Mouse (Mus musculus) megakaryocyte, embryonic 14.5 days (primary cell): ENCODE results near the gene Pde2a. TPM values are rescaled to one million over a fixed set of nuclear protein-coding genes. Genes with fewer than 3 reads are reported as not detected.

Source experiments
- H3K27me3 ChIP-seq: replicated peaks from 2 replicates; pipeline ENCODE3; 2012; ENCODE audit warnings: inconsistent platforms
- H3K36me3 ChIP-seq: replicated peaks from 2 replicates; pipeline ENCODE3; 2012; ENCODE audit warnings: low read length, inconsistent platforms, mixed read lengths
- H3K4me1 ChIP-seq: 2 replicates; pipeline ENCODE4 v1.6.1; 2012; ENCODE audit warnings: inconsistent platforms
- H3K4me3 ChIP-seq: replicated peaks from 2 replicates; pipeline ENCODE3; 2012; ENCODE audit warnings: moderate library complexity, mild to moderate bottlenecking, inconsistent platforms
- H3K9me3 ChIP-seq: 2 replicates; pipeline ENCODE4 v1.6.1; 2012; ENCODE audit warnings: inconsistent platforms
- FLI1 ChIP-seq: IDR thresholded peaks from 2 replicates; pipeline ENCODE4 v1.6.1; 2012; ENCODE audit warnings: low read length, inconsistent platforms, mixed read lengths
- GATA1 ChIP-seq: IDR thresholded peaks from 3 replicates; pipeline ENCODE4 v1.6.1; 2012; ENCODE audit warnings: mixed read lengths, low read length, inconsistent platforms, borderline replicate concordance
- polyA plus RNA-seq: library from polyadenylated mRNA; stranded (reverse); fragments of >175 nt; gene quantifications from 2 replicates; pipeline ENCODE4 v1.2.3, GENCODE M21; 2012; ENCODE audit warnings: low replicate concordance; ENCODE audit not compliant: insufficient read depth

The Pde2a gene
- polyA plus RNA-seq, 1 experiment: 0.63 TPM

DNA sequence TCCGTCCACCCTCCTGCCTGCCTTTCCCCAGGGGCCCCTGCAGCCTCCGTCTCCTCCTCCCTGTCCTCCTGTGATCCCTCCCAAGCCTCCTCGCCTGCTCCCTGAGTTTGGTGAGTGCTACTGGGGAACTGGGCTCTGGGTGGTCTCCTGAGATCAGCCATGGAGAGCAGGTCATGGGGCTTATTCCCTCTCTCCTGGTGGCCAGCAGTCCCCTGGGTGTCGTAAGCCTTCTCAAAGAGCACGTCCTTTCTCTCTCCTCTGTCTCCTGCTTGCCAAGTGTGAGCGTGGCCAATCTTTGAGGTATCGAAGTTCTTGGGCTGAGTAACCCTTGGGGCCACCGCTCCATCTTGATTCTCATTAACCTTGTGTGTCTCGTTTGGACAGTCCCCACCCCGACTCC, 36.6 kb upstream of the Pde2a start:
- peak overlapping the region; percentile 89 for H3K4me3 ChIP-seq
- no peaks in the 10 kb centered on the region for H3K27me3 ChIP-seq
- H3K36me3 ChIP-seq: peaks cover 98% of the 10 kb centered on the region
- H3K9me3 ChIP-seq: no peaks in the 10 kb centered on the region
- H3K4me1 ChIP-seq: peaks cover 99% of the 10 kb centered on the region
- TF ChIP-seq GATA1 (no peak), FLI1 (no peak)

DNA sequence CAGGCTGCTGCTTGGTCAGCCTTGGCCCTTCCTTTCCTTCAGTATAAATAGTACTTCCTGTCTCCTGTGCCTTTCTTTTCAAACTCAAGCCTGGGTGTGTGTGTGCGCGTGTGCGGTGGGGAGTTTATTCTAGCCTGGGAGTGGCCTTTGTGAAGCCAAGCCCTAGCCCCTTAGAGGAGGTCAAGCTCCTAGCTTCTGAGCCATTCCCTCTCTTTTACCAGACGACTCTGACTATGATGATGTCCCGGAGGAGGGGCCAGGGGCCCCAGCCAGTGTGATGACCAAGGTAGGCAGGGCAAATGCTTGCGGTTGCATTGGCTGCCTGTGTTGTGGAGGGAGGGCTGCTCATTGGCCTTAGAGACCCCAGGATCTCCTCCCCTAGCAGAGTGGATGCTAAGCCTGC, 36.2 kb upstream of the Pde2a start:
- TF ChIP-seq GATA1 (no peak), FLI1 (no peak)
- Histone ChIP-seq H3K9me3 (no peaks in the 10 kb centered on the region), H3K4me3 (peak overlapping the region; percentile 89), H3K36me3 (peaks cover 98% of the 10 kb centered on the region), H3K27me3 (no peaks in the 10 kb centered on the region), H3K4me1 (peaks cover 99% of the 10 kb centered on the region)

DNA sequence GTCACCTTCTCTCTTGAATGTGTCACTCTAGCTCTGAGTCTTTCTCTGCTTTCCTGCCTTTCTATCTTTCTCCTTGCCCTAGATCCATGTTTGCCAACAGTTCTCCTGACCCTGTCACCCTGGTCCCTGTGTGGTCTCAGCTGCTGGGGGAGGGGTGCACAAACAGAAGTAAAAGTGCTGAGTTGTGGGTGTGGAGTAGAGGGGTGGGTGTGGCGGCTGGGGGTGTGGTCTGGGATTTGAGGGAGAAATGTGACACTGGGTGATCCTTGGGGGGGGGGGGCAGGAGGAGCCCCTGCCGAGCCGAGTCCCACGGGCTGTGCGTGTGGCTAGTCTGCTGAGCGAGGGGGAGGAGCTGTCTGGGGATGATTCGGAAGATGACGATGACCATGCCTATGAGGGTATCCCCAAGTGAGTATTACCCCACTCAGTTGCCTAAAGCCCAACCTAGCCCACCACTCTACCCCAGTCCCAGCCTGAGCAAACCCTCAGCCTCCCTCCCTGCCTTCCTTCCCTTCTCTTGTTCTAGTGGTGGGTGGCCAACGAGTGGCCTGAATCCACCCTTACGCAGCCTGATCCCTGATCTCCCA, 35.5 kb upstream of the Pde2a start:
- TF ChIP-seq FLI1: no peak
- TF ChIP-seq GATA1: no peak
- H3K4me3 ChIP-seq: peak overlapping the region; percentile 89
- H3K36me3 ChIP-seq: peaks cover 99% of the 10 kb centered on the region
- peaks cover 99% of the 10 kb centered on the region for H3K4me1 ChIP-seq
- H3K27me3 ChIP-seq: no peaks in the 10 kb centered on the region
- H3K9me3 ChIP-seq: no peaks in the 10 kb centered on the region

DNA sequence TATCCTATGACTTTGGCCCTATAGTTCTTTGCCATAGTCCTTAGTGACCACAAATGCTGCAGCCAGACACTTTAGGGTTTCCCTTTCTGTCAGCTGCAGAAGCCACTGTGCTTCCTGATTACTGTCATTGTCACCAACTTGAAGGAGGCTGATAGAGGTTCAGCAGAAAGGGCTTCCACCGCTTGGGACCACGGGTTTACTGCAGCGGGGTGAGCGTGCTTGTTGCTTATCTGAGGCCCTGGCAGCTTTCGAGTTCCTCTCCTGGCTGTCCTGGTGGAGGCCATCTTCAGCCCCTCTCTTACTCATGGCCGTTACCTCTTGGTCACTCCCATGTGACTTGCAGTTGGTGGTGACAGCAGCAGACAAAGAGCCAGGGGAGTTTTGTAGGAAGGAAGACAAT, 32.2 kb upstream of the Pde2a start:
- Histone ChIP-seq H3K36me3 (peaks cover 100% of the 10 kb centered on the region), H3K4me3 (peak overlapping the region; percentile 84), H3K4me1 (peaks cover 100% of the 10 kb centered on the region), H3K27me3 (no peaks in the 10 kb centered on the region), H3K9me3 (no peaks in the 10 kb centered on the region)
- TF ChIP-seq GATA1: peak; percentile 84; the same call in 2 of the 3 replicates
- TF ChIP-seq FLI1: no peak

DNA sequence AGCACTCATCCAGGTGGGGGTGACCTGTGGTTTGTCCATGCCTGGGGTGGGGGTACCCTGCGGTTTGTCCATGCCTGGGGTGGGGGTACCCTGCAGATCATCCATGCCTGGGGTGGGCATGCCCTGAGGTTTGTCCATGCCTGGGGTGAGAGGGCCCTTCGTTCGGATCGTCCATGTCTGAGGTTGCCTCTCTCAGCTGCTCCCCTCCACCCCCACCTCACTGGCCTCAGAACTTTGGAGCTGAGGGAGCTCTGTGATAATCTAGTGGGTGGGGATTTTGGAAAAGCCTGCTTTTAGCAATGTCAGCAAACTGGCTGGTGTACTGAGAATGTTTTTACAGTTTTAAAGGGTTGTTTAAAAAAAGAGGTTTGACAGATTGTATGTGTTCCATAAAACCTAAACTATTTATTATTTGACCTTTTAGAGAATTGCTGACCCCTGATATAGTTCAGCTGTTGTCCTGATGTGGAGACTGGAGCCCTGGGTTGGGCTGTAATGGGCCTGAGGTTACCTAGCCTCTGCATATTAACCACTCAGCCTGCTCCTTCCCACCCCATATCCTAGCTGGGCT, 29.5 kb upstream of the Pde2a start:
- TF ChIP-seq GATA1 (no peak), FLI1 (no peak)
- Histone ChIP-seq H3K9me3 (0 out of 2 replicates have a peak, but pooled peaks cover under 1% of the 10 kb centered on the region), H3K4me3 (peak overlapping the region; percentile 73), H3K36me3 (peaks cover 100% of the 10 kb centered on the region), H3K4me1 (peaks cover 97% of the 10 kb centered on the region), H3K27me3 (no peaks in the 10 kb centered on the region)

DNA sequence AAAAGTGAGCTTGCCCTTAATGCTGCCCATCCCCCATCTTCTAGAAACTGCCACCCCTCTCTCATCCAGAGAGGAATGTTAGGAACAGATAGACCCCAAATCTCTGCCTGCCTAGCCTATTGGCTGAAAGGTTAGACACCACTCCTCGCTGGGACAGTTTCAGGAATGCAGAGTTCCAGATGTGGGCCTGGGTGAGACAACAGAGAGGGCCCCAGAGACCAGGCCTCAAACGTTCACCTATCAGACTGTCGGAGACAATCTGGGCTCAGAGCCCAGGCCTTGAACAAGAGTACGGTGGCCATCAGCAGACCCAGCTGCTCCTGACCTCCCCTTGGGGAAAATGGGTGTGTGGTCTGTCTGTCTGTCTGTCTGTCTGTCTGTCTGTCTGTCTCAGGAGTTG, 28.5 kb upstream of the Pde2a start:
- Histone ChIP-seq H3K27me3 (no peaks in the 10 kb centered on the region), H3K4me3 (no peak overlapping the region), H3K9me3 (0 out of 2 replicates have a peak, but pooled peaks cover 5% of the 10 kb centered on the region), H3K4me1 (peaks cover 91% of the 10 kb centered on the region), H3K36me3 (peaks cover 100% of the 10 kb centered on the region)
- TF ChIP-seq GATA1 (no peak), FLI1 (no peak)

DNA sequence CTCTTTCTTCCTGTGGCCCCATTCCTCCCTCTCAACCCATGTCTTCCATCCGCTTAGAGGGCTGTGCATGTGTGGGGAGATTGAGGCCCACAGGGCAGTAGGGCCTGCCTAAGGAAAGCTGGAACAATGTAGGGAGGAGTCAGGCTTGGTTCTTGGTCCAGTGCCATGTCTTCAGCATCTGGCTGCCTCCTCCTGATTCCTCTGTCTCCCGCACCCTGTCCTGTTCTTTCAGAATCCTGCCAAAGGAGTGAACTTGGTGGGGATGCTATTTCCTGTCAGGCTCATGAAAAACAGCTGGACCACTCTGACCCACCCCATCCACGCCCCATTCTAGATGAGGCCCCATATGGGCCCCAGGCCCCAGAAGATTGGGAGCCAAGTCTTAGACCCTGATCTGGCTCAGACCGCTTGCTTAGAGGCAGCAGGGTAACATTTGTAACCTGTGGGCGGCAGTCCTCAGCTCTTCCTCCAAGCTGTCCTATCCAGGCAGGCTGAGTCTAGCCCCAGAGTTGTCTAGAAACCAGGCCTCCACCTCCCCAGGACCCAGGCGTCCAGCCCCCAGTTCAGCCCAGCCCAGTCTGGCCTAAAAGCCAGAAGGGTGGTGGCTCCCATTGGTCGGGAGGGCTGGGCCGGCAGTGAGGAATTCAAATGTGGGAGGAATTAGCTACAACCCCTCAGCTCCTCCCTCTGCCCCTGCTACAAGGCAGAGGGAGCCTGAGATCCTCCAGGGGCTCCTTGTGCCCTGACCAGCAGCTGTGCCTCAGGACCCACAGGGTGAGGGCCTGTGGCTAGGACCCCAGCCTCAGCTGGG, 27.6 kb upstream of the Pde2a start:
- no peak overlapping the region for H3K4me3 ChIP-seq
- peaks cover 82% of the 10 kb centered on the region for H3K4me1 ChIP-seq
- TF ChIP-seq FLI1 (no peak), GATA1 (no peak)
- peaks cover 100% of the 10 kb centered on the region for H3K36me3 ChIP-seq
- 0 out of 2 replicates have a peak, but pooled peaks cover 5% of the 10 kb centered on the region for H3K9me3 ChIP-seq
- H3K27me3 ChIP-seq: no peaks in the 10 kb centered on the region

DNA sequence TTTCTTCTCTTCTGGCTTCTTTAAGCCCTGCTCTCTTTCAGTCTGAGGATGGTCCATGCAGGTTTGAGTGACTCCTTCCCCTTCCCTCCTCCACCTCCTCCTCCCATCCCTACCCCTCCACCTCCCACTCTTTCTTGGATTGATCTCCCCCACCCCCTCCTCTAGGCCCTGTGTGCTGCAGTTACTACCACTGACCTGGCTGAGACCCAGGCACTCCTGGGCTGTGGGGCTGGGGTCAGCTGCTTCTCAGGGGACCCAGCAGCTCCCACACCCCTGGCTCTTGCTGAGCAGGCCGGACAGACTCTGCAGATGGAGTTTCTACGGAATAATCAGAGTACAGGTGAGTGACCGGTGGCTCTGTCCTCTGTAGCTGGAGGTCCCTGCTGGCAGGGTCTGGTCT, 26.9 kb upstream of the Pde2a start:
- Histone ChIP-seq H3K4me3 (no peak overlapping the region), H3K36me3 (peaks cover 100% of the 10 kb centered on the region), H3K9me3 (0 out of 2 replicates have a peak, but pooled peaks cover 5% of the 10 kb centered on the region), H3K27me3 (no peaks in the 10 kb centered on the region), H3K4me1 (peaks cover 81% of the 10 kb centered on the region)
- TF ChIP-seq FLI1: no peak
- no peak for TF ChIP-seq GATA1

DNA sequence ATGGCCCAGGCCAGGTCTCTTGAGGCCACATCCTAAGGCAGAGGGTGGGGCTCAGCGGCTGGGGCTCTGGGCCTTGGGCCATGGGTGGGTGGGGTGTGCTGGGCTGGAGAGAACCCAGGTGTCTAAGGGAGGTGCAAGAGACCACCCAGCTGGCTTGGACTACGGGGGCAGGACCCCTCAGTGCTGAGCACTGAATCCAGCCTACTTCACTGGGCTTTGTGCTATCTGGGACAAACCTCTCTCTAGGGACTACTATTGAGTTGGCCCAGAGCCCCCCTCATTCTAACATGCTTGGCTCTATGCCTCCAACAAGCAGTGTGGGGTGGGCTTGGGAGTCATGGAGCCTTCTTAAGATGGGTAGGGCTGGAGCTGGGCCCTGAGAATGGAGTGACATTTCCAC, 26.0 kb upstream of the Pde2a start:
- no peaks in the 10 kb centered on the region for H3K27me3 ChIP-seq
- peaks cover 100% of the 10 kb centered on the region for H3K36me3 ChIP-seq
- 0 out of 2 replicates have a peak, but pooled peaks cover 5% of the 10 kb centered on the region for H3K9me3 ChIP-seq
- H3K4me3 ChIP-seq: no peak overlapping the region
- H3K4me1 ChIP-seq: peaks cover 79% of the 10 kb centered on the region
- no peak for TF ChIP-seq GATA1
- TF ChIP-seq FLI1: no peak

DNA sequence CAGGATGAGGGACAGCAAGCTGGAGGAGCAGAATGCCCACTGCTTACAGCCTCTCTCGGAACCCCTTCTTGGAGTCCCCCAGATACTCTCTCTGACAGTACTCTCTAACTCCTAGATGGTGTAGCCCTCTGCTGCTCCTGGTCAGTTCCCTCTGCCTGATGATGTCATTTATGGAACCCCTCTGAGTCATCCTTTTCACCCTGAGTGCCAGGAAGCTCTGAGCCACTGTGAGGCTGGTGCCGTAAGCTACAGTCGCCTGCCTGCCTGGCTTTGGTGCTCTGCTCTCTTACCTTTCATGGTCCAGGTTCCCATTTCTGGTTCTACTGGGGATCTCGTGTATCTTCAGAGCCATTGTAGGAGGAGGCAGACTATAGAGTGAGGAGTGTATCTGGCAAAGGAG, 24.3 kb upstream of the Pde2a start:
- Histone ChIP-seq H3K4me3 (no peak overlapping the region), H3K36me3 (peaks cover 100% of the 10 kb centered on the region), H3K9me3 (0 out of 2 replicates have a peak, but pooled peaks cover 5% of the 10 kb centered on the region), H3K4me1 (peaks cover 79% of the 10 kb centered on the region), H3K27me3 (no peaks in the 10 kb centered on the region)
- TF ChIP-seq FLI1 (no peak), GATA1 (no peak)
